Mouse (Mus musculus) hematopoietic multipotent progenitor cell, adult 10-12 weeks (in vitro differentiated cells): ENCODE measurements around the gene Olfr605. TPM values are rescaled to one million over a fixed set of nuclear protein-coding genes. Genes with fewer than 3 reads are reported as not detected.

Experiments used
- polyA plus RNA-seq: library from polyadenylated mRNA; stranded (reverse); fragments of >175 nt; gene quantifications from 2 replicates; pipeline ENCODE4 v1.2.3, GENCODE M21; 2012; ENCODE audit warnings: low replicate concordance

The Olfr605 gene
- not detected in 2 replicates for polyA plus RNA-seq

DNA sequence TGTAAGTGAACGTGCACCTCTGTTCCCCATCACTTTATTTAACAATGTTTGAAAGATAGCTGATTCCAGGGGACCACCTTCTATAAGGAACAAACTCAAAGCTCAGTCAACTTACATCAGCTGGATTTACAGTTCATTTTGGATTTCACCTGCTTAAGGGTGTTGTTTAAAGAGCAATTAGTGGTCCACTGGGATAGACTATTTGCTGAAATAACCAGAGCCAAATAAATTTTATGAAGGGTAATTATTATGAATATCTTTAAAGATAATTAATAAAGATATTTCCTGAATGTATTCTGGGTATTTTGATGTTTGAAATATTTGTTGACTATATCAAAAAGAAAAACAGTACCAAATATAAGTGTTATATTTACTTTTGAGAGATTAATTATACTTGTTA lies at the start of gene Olfr605:
Gene Olfr605 (minus strand): TSS at position 101 of the 400 bp plus-strand sequence.

DNA sequence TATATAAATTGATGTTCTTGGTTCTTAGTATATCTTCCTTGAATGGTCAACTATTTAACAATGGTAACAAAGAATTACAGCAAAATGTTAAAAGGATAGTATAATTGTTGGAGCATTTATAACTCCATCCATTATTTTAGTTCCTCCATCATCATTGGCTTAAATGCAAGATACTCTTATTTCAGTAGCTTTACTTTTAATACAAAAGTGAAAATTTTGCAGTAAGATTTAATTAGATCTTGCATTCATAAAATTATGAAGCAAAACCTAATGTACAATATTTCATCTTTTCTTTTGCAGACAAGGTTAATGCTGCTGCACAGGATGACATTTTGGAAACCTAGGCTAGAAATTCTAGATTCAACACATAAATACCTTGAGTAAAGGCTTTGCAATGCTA lies 24.3 kb upstream of the Olfr605 start, which contains the start of gene Olfr608:
Gene Olfr608 (plus strand): TSS at position 301 of the 400 bp plus-strand sequence.

DNA sequence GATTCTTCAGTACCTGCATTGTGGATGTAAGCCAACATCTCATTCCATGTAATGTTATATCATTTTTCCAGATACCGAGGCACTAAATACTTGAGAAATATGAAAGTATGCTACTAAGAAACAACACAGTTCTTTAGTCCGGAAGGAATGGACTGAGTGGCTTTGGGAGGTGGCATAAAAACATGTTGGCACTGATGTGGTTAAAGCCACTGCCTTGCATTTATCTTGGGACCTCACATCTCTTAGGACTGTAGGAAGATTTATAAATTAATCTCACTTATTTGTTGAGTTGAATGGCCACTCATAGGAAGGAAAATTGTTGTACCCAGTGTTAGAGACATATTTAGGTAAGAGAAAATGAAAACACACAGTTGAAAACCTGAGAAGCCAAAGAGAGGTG lies 3.5 kb upstream of the Olfr605 start, which contains the start of gene Olfr606:
Gene Olfr606 (plus strand): TSS at position 301 of the 400 bp plus-strand sequence.

DNA sequence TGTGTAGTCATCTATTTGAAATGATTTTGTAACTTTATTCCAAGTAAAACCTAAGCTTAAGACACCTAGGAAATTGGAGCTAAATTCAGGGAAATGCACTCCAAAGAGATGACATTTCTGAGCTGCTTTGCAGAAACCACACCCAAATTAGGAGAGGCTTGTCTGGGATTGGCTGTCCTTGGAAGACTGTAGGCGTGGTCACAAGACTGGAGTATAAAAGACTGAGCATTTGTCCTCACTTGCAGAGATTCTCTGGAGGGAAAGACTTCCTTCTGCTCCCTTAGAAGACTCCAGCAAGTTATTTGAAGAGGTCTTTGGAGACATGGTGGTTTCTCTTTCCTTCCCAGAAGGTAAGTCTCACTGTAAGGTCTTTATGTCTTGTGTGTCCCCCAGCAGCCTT lies 30.5 kb downstream of the Olfr605 start, which contains the start of gene Usp17lc:
Gene Usp17lc (plus strand): TSS at position 301 of the 400 bp plus-strand sequence.

Other genes starting within 250 kb of the Olfr605 start
- not detected in 2 replicates for gene Olfr593, start 233.6 kb downstream of the Olfr605 start, polyA plus RNA-seq
- gene Olfr594, start 228.4 kb downstream of the Olfr605 start, polyA plus RNA-seq: not detected in 2 replicates
- not detected in 2 replicates for gene Usp17ld, start 192.9 kb downstream of the Olfr605 start, polyA plus RNA-seq
- not detected in 2 replicates for gene Olfr596, start 139.8 kb downstream of the Olfr605 start, polyA plus RNA-seq
- not detected in 2 replicates for gene Olfr597, start 129.1 kb downstream of the Olfr605 start, polyA plus RNA-seq
- not detected in 2 replicates for gene Olfr598, start 121.9 kb downstream of the Olfr605 start, polyA plus RNA-seq
- gene Olfr599, start 109.5 kb downstream of the Olfr605 start, polyA plus RNA-seq: not detected in 2 replicates
- gene Olfr600, start 95.8 kb downstream of the Olfr605 start, polyA plus RNA-seq: not detected in 2 replicates
- not detected in 2 replicates for gene Olfr601, start 82.8 kb downstream of the Olfr605 start, polyA plus RNA-seq
- not detected in 2 replicates for gene Olfr603, start 59.3 kb downstream of the Olfr605 start, polyA plus RNA-seq
- gene Usp17lc, start 30.4 kb downstream of the Olfr605 start, polyA plus RNA-seq: not detected in 2 replicates
- gene Olfr606, start 3.6 kb upstream of the Olfr605 start, polyA plus RNA-seq: not detected in 2 replicates
- not detected in 2 replicates for gene Olfr607, start 18.7 kb upstream of the Olfr605 start, polyA plus RNA-seq
- not detected in 2 replicates for gene Olfr608, start 24.4 kb upstream of the Olfr605 start, polyA plus RNA-seq
- gene Olfr609, start 52.6 kb upstream of the Olfr605 start, polyA plus RNA-seq: not detected in 2 replicates
- gene Olfr610, start 66.7 kb upstream of the Olfr605 start, polyA plus RNA-seq: not detected in 2 replicates
- not detected in 2 replicates for gene Olfr611, start 75.4 kb upstream of the Olfr605 start, polyA plus RNA-seq
- gene Olfr612, start 97.3 kb upstream of the Olfr605 start, polyA plus RNA-seq: not detected in 2 replicates
- not detected in 2 replicates for gene Olfr613, start 102.6 kb upstream of the Olfr605 start, polyA plus RNA-seq
- not detected in 2 replicates for gene Olfr615, start 110.6 kb upstream of the Olfr605 start, polyA plus RNA-seq
- gene Olfr616, start 123.7 kb upstream of the Olfr605 start, polyA plus RNA-seq: not detected in 2 replicates
- gene Olfr617, start 127.6 kb upstream of the Olfr605 start, polyA plus RNA-seq: not detected in 2 replicates
- gene Olfr618, start 144.7 kb upstream of the Olfr605 start, polyA plus RNA-seq: 0.15 TPM in 1 of 2 replicates, not detected in the other
- gene Olfr619, start 155.1 kb upstream of the Olfr605 start, polyA plus RNA-seq: not detected in 2 replicates
- gene Olfr620, start 167.1 kb upstream of the Olfr605 start, polyA plus RNA-seq: not detected in 2 replicates
- not detected in 2 replicates for gene Olfr622, start 197.3 kb upstream of the Olfr605 start, polyA plus RNA-seq
- gene Olfr623, start 218.3 kb upstream of the Olfr605 start, polyA plus RNA-seq: not detected in 2 replicates
- not detected in 2 replicates for gene Olfr624, start 225.8 kb upstream of the Olfr605 start, polyA plus RNA-seq
- not detected in 2 replicates for gene Olfr625-ps1, start 237.3 kb upstream of the Olfr605 start, polyA plus RNA-seq